Mouse (Mus musculus): ENCODE results near the gene Acta1.

Gene Acta1

GRCm38 (mm10) chr8:123844341-123844740 lies 50.2 kb downstream of the Acta1 start:
- DNase-seq (ENCODE audit: low read depth): no peak

GRCm38 (mm10) chr8:123842086-123842485 lies 52.5 kb downstream of the Acta1 start:
- DNase-seq (ENCODE audit: low read depth): no peak
